Mouse (Mus musculus) splenic B cell, adult 2 months (primary cell): Measurements from ENCODE around the gene Bcan.

ENCODE experiments used
- DNase-seq: peaks from one replicate; pipeline ENCODE4 v3.0.0-alpha.2; 2011; ENCODE audit warnings: low read depth, low spot score
- H3K27me3 ChIP-seq: 2 replicates; pipeline ENCODE4 v1.6.1; 2012; ENCODE audit warnings: mild to moderate bottlenecking, low read length, moderate library complexity, mixed read lengths; ENCODE audit not compliant: control insufficient read depth, poor library complexity, insufficient read depth, severe bottlenecking
- H3K36me3 ChIP-seq: 2 replicates; pipeline ENCODE4 v1.6.1; 2012; ENCODE audit warnings: mild to moderate bottlenecking, low read length, moderate library complexity, mixed read lengths; ENCODE audit not compliant: control insufficient read depth, poor library complexity, insufficient read depth, severe bottlenecking

The Bcan gene

GRCm38 (mm10) chr3:88000181-88000580 is at the start of gene Bcan:
Bcan (minus strand) TSS chr3:88000230.
- no peak for DNase-seq
- H3K27me3 ChIP-seq = no peaks in the 10 kb centered on the region; the same call in 1 of the 2 replicates
- no peaks in the 10 kb centered on the region for H3K36me3 ChIP-seq

DNA sequence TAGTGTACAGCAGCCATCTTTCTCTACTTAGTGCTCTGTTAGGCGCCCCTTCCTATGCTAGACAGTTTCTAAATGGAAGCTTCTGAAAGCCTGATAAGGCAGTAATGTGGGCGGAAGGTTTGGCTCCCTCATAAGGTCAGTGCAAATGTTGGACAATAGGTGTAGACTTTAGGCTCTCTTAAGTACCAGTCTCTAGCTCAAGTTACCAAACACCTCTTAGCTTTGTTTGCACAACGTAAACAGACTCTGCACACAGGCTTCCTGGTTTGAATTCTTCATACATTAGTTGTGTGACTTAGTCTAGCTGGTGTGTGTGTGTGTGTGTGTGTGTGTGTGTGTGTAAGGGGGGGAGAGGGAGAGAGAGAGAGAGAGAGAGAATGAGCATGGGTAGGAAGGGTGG is 49.5 kb upstream of the Bcan start:
- no peaks in the 10 kb centered on the region; the same call in none of the 2 replicates for H3K36me3 ChIP-seq
- DNase-seq = no peak
- H3K27me3 ChIP-seq = no peaks in the 10 kb centered on the region

DNA sequence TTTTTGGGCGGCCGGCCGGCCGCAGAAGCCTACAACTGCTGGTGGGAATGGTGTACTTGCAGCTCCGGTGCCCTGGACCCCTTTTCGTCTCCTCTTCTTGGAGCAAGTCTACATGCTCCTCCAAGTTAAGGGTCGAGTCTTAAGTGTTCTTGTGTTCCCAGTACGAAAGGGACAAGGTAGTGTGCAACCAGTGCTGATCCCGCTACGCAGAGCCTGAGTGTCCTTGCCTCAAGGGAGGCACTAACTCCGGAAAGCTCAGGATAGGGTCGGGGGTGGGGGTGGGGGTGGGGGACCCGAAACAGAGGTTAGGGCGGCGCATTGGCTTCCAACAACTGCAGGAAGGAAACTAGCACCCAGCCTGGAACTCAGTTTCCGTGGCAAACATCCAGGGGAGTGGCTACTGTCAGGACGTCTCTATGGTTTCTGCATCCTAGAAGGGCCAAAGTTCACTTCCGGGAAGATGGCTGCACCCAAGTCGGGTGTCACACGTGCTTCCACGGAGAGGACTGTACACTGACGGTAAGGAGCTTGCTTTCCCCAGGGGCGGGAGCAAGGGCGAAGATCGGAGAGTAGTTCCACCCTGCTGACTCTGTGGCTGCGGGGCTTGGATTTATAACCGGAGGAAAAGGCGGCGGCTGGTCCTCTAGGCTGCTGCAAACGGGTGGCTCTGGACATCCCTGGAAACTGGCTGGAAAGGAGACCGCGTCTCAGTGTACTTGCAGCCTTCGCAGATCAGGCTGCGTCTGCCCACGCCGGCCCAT is 42.8 kb upstream of the Bcan start, which contains the start of gene Gpatch4:
TSS of gene Gpatch4 (plus strand) at position 448 of the 761 bp plus-strand sequence.
- H3K27me3 ChIP-seq = no peaks in the 10 kb centered on the region
- DNase-seq = peak; percentile 96

GRCm38 (mm10) chr3:88035561-88036293 is 35.7 kb upstream of the Bcan start:
- Histone ChIP-seq H3K36me3 (no peaks in the 10 kb centered on the region), H3K27me3 (no peaks in the 10 kb centered on the region)
- DNase-seq = no peak

More for the DNA sequence above, 42.8 kb upstream of the Bcan start, which contains the start of gene Gpatch4:
- no peaks in the 10 kb centered on the region; the same call in 1 of the 2 replicates for H3K36me3 ChIP-seq

GRCm38 (mm10) chr3:88033506-88033905 is 33.5 kb upstream of the Bcan start:
- no peak for DNase-seq
- H3K27me3 ChIP-seq = no peaks in the 10 kb centered on the region

GRCm38 (mm10) chr3:88030608-88031395 is 30.8 kb upstream of the Bcan start:
- no peak for DNase-seq
- Histone ChIP-seq H3K36me3 (no peaks in the 10 kb centered on the region), H3K27me3 (no peaks in the 10 kb centered on the region)

More at GRCm38 (mm10) chr3:88033506-88033905, 33.5 kb upstream of the Bcan start:
- H3K36me3 ChIP-seq = no peaks in the 10 kb centered on the region

GRCm38 (mm10) chr3:88027434-88028186 is 27.6 kb upstream of the Bcan start, which contains the start of gene Hapln2:
Hapln2 (minus strand) TSS chr3:88027583.
- Histone ChIP-seq H3K27me3 (no peaks in the 10 kb centered on the region), H3K36me3 (no peaks in the 10 kb centered on the region)
- peak; percentile 52 for DNase-seq

DNA sequence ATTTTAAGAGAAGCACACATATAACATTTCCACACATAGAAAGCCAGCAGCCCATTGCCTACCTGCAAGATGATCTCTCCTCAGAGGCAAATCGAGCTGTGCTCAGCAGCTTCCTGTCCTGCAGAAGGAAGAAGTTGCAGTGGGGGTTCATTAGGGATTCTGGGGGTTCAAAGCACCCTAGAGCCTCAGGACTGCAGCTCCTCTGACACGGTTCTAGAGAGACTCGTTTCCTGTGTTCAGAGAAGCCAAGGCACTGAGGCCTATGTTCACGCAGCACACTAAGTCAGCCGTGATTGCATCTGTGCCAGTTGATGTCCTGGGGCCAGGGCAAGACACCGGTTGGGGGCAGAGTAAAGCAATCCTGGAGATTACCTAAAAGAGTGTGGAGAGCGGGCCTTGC is 26.8 kb upstream of the Bcan start:
- Histone ChIP-seq H3K27me3 (no peaks in the 10 kb centered on the region; the same call in 1 of the 2 replicates), H3K36me3 (no peaks in the 10 kb centered on the region)
- no peak for DNase-seq

GRCm38 (mm10) chr3:88023192-88024074 is 23.4 kb upstream of the Bcan start:
- no peak for DNase-seq
- H3K27me3 ChIP-seq = no peaks in the 10 kb centered on the region; the same call in 1 of the 2 replicates
- H3K36me3 ChIP-seq = no peaks in the 10 kb centered on the region

GRCm38 (mm10) chr3:88022322-88023191 is 22.5 kb upstream of the Bcan start:
- no peaks in the 10 kb centered on the region for H3K36me3 ChIP-seq
- peak; percentile 83 for DNase-seq
- H3K27me3 ChIP-seq = no peaks in the 10 kb centered on the region; the same call in none of the 2 replicates

DNA sequence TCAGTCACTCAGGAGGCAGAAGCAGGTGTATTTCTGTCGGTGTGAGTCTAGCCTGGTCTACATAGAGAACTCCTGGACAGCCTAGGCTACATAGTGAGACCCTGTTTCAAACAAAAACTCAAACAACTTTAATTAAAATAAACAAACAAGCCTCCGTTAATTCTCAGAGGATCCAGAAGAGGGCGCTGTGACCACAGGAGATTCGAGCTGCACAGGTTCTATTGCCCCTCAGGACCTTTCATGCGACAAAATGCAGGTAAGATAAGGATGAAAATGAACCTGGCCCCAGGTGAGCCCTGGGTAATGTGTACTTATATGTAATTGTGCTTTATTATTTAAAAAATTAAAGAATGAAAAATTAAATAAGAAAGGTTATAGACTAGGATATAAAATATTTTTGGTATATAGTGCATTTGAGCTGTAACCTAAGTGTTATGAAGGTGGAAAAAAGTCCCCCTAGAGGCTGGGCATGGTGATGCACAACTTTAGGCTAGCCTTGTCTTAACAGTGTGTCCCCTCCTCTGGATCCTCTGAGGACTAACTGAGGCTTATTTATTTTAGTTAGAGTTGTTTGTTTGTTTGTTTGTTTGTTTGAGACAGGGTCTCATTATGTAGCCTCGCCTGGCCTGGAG is 10.7 kb upstream of the Bcan start:
- no peaks in the 10 kb centered on the region for H3K36me3 ChIP-seq
- peak; percentile 66 for DNase-seq

More for the DNA sequence above, 10.7 kb upstream of the Bcan start:
- no peaks in the 10 kb centered on the region for H3K27me3 ChIP-seq
